Mouse (Mus musculus) liver, postnatal 0 days (tissue): ENCODE results near the gene Med24. TPM values are rescaled to one million over a fixed set of nuclear protein-coding genes. Genes with fewer than 3 reads are reported as not detected.
"Not testable (repeated sequence)": the region's sequence is repeated elsewhere in the genome, so short reads cannot be mapped to it uniquely, and the experiment has no call there.

ENCODE experiments used
- ATAC-seq: fragments of 200-750 bp; cut with Nextera tagmentation; 2 replicates; pipeline ENCODE4 v1.8.0; 2017; ENCODE audit warnings: mild to moderate bottlenecking, moderate library complexity
- DNase-seq: peaks from one replicate; pipeline ENCODE4 v3.0.0-alpha.2; 2016
- H3K27ac ChIP-seq: fragments of 300-500 bp; sonication (generic); 2 replicates; pipeline ENCODE4 v1.5.1; 2014; ENCODE audit warnings: antibody characterized with exemption, moderate library complexity, mild to moderate bottlenecking, low read depth
- H3K27me3 ChIP-seq: fragments of 300-500 bp; sonication (generic); 2 replicates; pipeline ENCODE4 v1.6.1; 2014; ENCODE audit warnings: low read length, control low read depth, mixed read lengths; ENCODE audit not compliant: insufficient read depth
- H3K36me3 ChIP-seq: fragments of 300-500 bp; sonication (generic); replicated peaks from 2 replicates; pipeline ENCODE4 v1.6.1; 2014; ENCODE audit warnings: mild to moderate bottlenecking, control low read depth, low read length, moderate library complexity, mixed read lengths; ENCODE audit not compliant: insufficient read depth
- H3K4me1 ChIP-seq: fragments of 300-500 bp; sonication (generic); 2 replicates; pipeline ENCODE4 v1.6.1; 2014; ENCODE audit warnings: antibody characterized with exemption, mild to moderate bottlenecking, control low read depth; ENCODE audit not compliant: insufficient read depth
- H3K4me2 ChIP-seq: fragments of 300-500 bp; sonication (generic); 2 replicates; pipeline ENCODE4 v1.6.1; 2014; ENCODE audit warnings: low read depth, mild to moderate bottlenecking, low read length, moderate library complexity, mixed read lengths
- H3K4me3 ChIP-seq: fragments of 300-500 bp; sonication (generic); 2 replicates; pipeline ENCODE4 v1.5.1; 2014; ENCODE audit warnings: low read depth, low read length
- H3K9ac ChIP-seq: fragments of 300-500 bp; sonication (generic); replicated peaks from 2 replicates; pipeline ENCODE4 v1.6.1; 2014; ENCODE audit warnings: mild to moderate bottlenecking, moderate library complexity
- H3K9me3 ChIP-seq: fragments of 300-500 bp; sonication (generic); 2 replicates; pipeline ENCODE4 v1.6.1; 2016; ENCODE audit warnings: mild to moderate bottlenecking, control low read depth, low read length, mixed read lengths
- CTCF ChIP-seq: sonication (generic); IDR thresholded peaks from 2 replicates; pipeline ENCODE4 v1.5.1; 2016; ENCODE audit warnings: antibody characterized with exemption, low read depth
- EP300 ChIP-seq: IDR thresholded peaks from 2 replicates; pipeline ENCODE4 v1.6.1; 2016; ENCODE audit warnings: antibody characterized with exemption, low read depth, mild to moderate bottlenecking
- WGBS: fragments of 180-500 bp; shearing (Covaris S2); extraction: QIAGEN DNeasy Blood & Tissue Kit; methylation state at CpG from one replicate; pipeline ENCODE4 v1.1.7; 2014; ENCODE audit not compliant: insufficient replicate concordance; 5-methylcytosine and 5-hydroxymethylcytosine counted together
- polyA plus RNA-seq: library from polyadenylated mRNA; unstranded; fragments of >200 nt; fragmentation: Nextera tagmentation; extraction: Ambion mirVana; gene quantifications from 2 replicates; pipeline ENCODE4 v1.2.1, GENCODE M21; 2015

Med24 gene
- polyA plus RNA-seq, 1 experiment from 2014 or later: 10.9 TPM

DNA sequence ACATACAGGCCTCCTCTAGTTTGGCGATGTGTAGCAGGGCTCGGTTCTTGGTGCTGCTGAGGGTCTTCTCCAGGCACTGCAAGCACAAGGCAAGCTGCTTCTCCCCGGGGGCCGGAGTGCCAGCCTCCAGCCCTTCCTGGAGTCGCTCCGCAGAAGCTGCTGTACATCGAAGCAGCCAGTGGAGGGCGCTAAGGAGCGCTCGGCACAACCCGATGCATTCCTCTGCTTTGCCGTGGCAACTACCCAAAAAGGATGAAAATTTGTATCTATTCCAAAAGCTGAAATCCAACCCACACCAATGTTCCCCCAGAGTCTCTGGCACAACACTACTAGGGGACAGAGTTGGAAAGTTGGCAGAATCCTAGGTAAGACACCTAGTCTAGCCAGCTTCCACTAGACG is 11.3 kb downstream of the Med24 start:
- peak; percentile 39; the same call in 1 of the 2 replicates for ATAC-seq
- Histone ChIP-seq H3K4me3 (no peak overlapping the region), H3K36me3 (peaks cover 26% of the 10 kb centered on the region), H3K4me2 (no peak overlapping the region; the same call in 1 of the 2 replicates), H3K27me3 (no peaks in the 10 kb centered on the region), H3K4me1 (peaks cover 11% of the 10 kb centered on the region), H3K9ac (no peak overlapping the region), H3K9me3 (no peaks in the 10 kb centered on the region), H3K27ac (no peak overlapping the region)
- 26% methylated on average over 13 of the region's 13 CpGs for WGBS
- peak; percentile 78 for DNase-seq
- TF ChIP-seq EP300 (no peak), CTCF (peak; percentile 85)

DNA sequence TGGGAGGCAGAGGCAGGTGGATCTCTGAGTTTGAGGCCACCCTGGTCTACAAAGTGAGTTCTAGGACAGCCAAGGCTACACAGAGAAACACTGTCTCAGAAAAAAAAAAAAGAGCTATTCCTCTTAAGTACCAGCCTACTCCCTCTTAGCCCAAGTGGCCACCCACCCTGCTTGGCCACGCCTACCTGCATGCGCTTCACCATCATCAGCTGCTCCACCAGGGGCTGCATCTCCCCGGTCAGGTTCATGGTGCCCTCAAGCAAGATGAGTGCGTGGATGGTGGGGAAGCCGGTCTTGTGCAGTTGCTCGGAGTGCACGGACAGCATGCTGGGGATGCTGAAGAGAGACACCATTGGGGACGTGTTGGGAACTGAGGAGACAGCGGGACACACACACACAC is 13.3 kb downstream of the Med24 start:
- WGBS: 86% methylated on average over 9 of the region's 9 CpGs
- no peak for TF ChIP-seq EP300
- no peak for TF ChIP-seq CTCF
- no peak overlapping the region for H3K27ac ChIP-seq
- H3K4me3 ChIP-seq: no peak overlapping the region
- no peaks in the 10 kb centered on the region for H3K9me3 ChIP-seq
- no peak overlapping the region for H3K4me2 ChIP-seq
- peaks cover 10% of the 10 kb centered on the region for H3K4me1 ChIP-seq
- peaks cover 29% of the 10 kb centered on the region for H3K36me3 ChIP-seq
- H3K27me3 ChIP-seq: no peaks in the 10 kb centered on the region
- no peak overlapping the region for H3K9ac ChIP-seq
- ATAC-seq (no peak), DNase-seq (peak; percentile 14)

DNA sequence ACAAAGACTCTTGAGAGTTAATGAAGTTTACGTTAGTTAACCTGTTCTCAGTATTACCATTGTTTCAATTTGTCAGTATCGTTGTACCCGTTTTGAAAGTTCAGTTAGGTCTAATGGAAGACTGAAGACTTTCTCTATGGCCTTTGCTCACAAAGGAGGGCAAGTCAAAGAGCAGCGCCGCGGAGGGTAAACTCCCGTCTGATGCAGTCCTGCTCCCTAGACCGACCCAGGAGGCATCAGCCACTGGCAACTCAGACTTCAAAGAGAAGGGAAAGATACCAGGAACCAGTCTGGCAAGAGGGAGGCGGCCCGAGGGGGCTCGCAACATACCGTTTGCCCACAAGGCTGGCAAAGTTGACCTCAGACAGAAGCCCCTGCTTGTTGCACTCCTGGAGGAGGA is 15.5 kb downstream of the Med24 start:
- ATAC-seq (no peak), DNase-seq (peak; percentile 14)
- no peak for TF ChIP-seq EP300
- TF ChIP-seq CTCF: no peak
- Histone ChIP-seq H3K9me3 (no peaks in the 10 kb centered on the region), H3K4me3 (no peak overlapping the region), H3K36me3 (peaks cover 29% of the 10 kb centered on the region), H3K9ac (no peak overlapping the region), H3K4me2 (no peak overlapping the region), H3K27ac (0 out of 2 replicates have a peak overlapping the region, but pooled peaks have one; percentile 23), H3K27me3 (no peaks in the 10 kb centered on the region), H3K4me1 (peaks cover 30% of the 10 kb centered on the region)
- 69% methylated on average over 12 of the region's 12 CpGs for WGBS

DNA sequence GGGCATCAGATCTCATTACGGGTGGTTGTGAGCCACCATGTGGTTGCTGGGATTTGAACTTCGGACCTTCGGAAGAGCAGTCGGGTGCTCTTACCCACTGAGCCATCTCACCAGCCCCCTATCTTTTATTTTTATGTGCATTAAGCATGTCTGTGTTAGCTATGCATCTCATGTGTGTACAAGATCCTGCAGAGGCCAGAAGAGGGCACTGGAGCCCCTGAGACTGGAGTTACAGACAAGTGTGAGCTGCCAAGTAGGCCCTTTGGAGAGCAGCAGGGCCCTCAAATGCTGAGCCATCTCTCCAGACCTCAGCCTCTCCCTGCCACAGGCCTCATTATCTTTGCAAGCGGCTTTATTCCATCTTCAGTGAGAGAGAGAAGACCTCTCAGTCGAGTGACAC is 17.2 kb downstream of the Med24 start:
- H3K9me3 ChIP-seq: not testable (repeated sequence)

DNA sequence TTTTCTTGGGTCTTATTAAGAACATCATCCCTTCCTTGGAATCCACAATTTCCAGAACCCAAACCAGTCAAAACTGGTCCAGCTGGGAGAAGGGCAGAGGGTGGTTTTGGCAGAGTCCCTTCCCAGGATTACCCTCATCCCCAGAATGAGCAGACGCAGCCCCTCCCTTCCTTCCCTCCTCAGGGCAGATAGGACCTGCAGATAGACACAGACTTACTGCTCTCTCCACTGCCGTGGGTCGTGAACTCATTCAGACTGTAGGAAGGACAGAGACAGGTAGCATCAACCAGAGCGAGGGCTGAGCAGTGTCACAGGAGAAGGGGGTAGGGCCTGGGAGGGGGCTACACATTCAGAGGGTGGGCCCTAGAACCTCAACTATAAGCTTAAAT is 18.2 kb downstream of the Med24 start:
- peak overlapping the region; percentile 84 for H3K27ac ChIP-seq
- no peak overlapping the region; the same call in 1 of the 2 replicates for H3K9ac ChIP-seq
- peaks cover 35% of the 10 kb centered on the region for H3K4me1 ChIP-seq
- no peaks in the 10 kb centered on the region for H3K9me3 ChIP-seq
- WGBS: 49% methylated on average over 4 of the region's 4 CpGs
- H3K27me3 ChIP-seq: no peaks in the 10 kb centered on the region
- no peak for DNase-seq
- H3K4me2 ChIP-seq: peak overlapping the region; percentile 28
- peaks cover 43% of the 10 kb centered on the region for H3K36me3 ChIP-seq
- ATAC-seq: no peak
- no peak for TF ChIP-seq CTCF
- no peak overlapping the region for H3K4me3 ChIP-seq

More for the DNA sequence above, 17.2 kb downstream of the Med24 start:
- DNase-seq: peak; percentile 23
- H3K27ac ChIP-seq, H3K4me2 ChIP-seq, H3K27me3 ChIP-seq, H3K9ac ChIP-seq, H3K4me3 ChIP-seq, ATAC-seq: not testable (repeated sequence)
- H3K4me1 ChIP-seq: peaks cover 35% of the 10 kb centered on the region
- WGBS: 71% methylated on average over 5 of the region's 6 CpGs
- TF ChIP-seq CTCF: peak; percentile 55
- peaks cover 36% of the 10 kb centered on the region for H3K36me3 ChIP-seq

DNA sequence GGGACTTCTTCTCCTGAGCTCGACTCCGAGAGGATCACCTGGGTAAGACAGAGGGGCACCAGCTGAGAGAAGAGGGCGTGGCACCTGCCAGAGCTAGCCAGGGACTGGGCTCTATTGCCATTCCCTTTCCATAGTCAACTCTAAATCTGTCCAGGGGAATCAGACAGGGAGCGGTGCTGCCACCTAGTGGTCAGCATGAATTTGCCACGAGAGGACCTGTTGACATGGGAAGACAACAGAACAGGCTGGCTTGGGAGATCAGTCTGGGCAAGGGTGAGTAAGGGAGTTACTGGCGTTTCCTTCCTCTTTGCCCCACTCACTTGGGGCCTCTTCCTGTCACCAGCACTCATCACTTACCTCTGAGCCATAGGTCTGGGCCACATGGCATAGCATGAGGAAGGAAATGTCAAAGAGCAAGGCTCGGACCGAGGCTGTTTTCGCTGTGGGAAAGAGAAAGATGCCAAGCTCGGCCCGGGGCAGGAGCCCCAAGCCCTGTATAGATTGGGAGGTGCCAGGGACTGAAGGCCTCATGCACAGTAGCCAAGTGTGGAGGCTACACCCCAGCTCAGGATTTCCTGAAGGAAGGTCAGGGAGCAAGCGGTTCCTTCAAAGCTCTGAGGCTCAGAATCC is 18.7 kb downstream of the Med24 start:
- Histone ChIP-seq H3K4me1 (peaks cover 35% of the 10 kb centered on the region), H3K27me3 (no peaks in the 10 kb centered on the region), H3K9ac (no peak overlapping the region; the same call in 1 of the 2 replicates), H3K27ac (peak overlapping the region; percentile 84), H3K4me2 (peak overlapping the region; percentile 28), H3K36me3 (peaks cover 46% of the 10 kb centered on the region), H3K4me3 (no peak overlapping the region), H3K9me3 (no peaks in the 10 kb centered on the region)
- DNase-seq (peak; percentile 92), ATAC-seq (peak; percentile 62)
- WGBS: 28% methylated on average over 12 of the region's 12 CpGs
- TF ChIP-seq CTCF (peak; percentile 99), EP300 (no peak)
